Mouse (Mus musculus) right cerebral cortex, postnatal 36 days (tissue): ENCODE measurements around the gene Hnrnph3.

Experiments used
- DNase-seq, 2 experiments: peaks; one replicate each; pipeline ENCODE4 v3.0.0; 2022; ENCODE audit warnings: low spot score in 2 of 2, mixed read lengths in 1 of 2

Gene Hnrnph3

GRCm38 (mm10) chr10:62987341-62987740 is 36.7 kb downstream of the Hnrnph3 start:
- DNase-seq = no peak

GRCm38 (mm10) chr10:62984495-62984894 is 39.5 kb downstream of the Hnrnph3 start:
- DNase-seq = no peak

DNA sequence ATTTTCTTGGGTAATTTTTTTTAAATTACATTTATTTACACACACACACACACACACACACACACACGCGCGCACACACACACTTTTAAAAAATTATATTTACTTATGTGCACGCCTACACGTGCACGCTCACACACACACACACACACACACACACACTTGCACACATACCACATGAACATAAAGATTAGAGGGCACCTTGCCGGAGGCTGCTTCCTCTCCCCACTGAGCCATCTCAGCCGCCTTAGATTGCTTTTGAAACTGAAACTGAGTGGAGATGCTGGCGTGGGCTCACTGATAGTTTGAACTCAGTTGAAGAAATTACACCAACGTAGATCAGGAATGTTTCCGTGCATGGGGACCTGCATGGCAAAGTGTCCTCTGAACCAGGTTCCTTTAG is 39.9 kb downstream of the Hnrnph3 start:
- DNase-seq = no peak

- peak; percentile 83 to 87 for DNase-seq
Measured at GRCm38 (mm10) chr10:62980039-62980954, 43.7 kb downstream of the Hnrnph3 start, which contains the start of gene Rufy2. Gene Rufy2 (plus strand): TSS chr10:62980223.

DNA sequence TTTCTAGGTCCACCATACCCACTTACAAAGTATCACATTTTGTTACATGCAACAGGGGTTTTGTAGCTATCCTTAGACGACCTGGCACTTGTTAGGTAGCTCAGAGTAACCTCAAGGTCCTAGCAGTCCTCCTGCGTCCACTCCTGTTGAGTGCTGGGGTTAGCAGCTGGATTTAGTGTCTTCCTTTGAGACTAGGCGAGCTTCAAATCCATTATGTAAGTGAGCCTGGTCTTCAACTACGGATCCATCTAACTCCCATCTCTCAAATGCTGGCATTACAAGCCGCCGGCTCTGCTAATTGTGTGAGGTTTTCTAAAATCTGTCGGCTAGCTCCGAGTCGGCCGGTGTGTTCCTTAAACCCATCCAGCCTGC is 44.4 kb downstream of the Hnrnph3 start:
- no peak for DNase-seq

DNA sequence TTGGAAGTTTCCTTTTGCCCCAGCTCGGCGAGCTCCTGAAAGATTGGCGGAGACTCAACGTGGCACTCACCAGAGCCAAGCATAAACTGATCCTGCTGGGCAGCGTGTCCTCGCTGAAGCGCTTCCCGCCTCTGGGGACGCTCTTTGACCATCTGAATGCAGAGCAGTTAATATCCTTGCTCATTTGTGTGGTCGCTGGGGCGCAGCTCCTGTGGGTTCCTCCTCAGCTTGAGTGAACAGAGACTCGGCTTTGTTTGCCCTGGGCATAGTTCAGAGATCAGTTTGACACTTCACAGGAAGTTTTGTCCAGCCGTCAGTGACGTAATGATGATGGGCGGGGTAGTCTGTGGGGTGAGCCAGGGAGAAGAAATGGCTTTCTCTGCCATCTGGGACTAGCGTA is 52.2 kb downstream of the Hnrnph3 start:
- no peak for DNase-seq

- DNase-seq = no peak
Measured at GRCm38 (mm10) chr10:62966291-62966690, 57.7 kb downstream of the Hnrnph3 start.

DNA sequence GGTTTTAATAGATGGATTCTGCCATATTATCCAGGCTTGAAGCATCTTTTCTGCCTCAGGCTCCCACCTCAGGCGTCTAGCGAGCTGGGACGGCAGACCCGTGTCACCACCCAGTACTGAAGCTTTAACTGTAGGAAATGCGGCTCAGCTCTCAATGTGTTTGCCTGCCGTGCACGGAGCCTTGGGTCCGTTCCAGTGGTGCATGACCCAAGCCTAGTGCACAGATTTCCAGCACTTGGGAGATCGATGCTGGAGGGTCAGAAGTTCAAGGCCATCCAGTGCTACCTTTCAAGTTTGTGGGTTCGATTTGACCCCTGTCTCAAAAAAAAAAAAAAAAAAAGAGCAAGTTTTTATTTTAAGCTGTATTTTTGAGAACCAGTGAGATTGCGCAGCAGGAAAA is 58.2 kb downstream of the Hnrnph3 start:
- DNase-seq = no peak
